Mouse (Mus musculus) MEL (cell line): ENCODE results near the gene Kalrn. TPM values are rescaled to one million over a fixed set of nuclear protein-coding genes. Genes with fewer than 3 reads are reported as not detected.

Source experiments
- DNase-seq: peaks from one replicate; pipeline ENCODE4 v3.0.0; 2011; ENCODE audit warnings: low read depth, low spot score
- H3K27ac ChIP-seq: 2 replicates; pipeline ENCODE4 v1.5.1; 2012; ENCODE audit warnings: low read depth, mild to moderate bottlenecking, control low read depth, low read length, moderate library complexity; ENCODE audit not compliant: control insufficient read depth
- H3K27me3 ChIP-seq, 2 experiments: fragments of 150-350 bp in 1 of 2; sonication (generic) in 1 of 2; 2 replicates each; pipeline ENCODE4 v1.6.1; 2012; ENCODE audit warnings: low read length in 2 of 2, mild to moderate bottlenecking in 2 of 2, improper control_type of control experiment in 1 of 2, moderate library complexity in 1 of 2; ENCODE audit not compliant: insufficient read depth in 2 of 2, control insufficient read depth in 1 of 2
- H3K36me3 ChIP-seq, 2 experiments: 2 replicates each; pipeline ENCODE4 v1.6.1; 2012 to 2014; ENCODE audit warnings: low read length in 2 of 2, improper control_type of control experiment in 1 of 2, inconsistent platforms in 1 of 2, mild to moderate bottlenecking in 1 of 2; ENCODE audit not compliant: insufficient read depth in 2 of 2, control insufficient read depth in 1 of 2
- H3K4me1 ChIP-seq, 2 experiments: fragments of 150-350 bp in 1 of 2; sonication (generic) in 1 of 2; 2 replicates each; pipeline ENCODE4 v1.6.1; 2012; ENCODE audit warnings: low read length in 2 of 2, improper control_type of control experiment in 1 of 2, mild to moderate bottlenecking in 1 of 2; ENCODE audit not compliant: insufficient read depth in 2 of 2, control insufficient read depth in 1 of 2
- H3K4me3 ChIP-seq, 2 experiments: fragments of 150-350 bp in 1 of 2; sonication (generic) in 1 of 2; 2 replicates each; pipeline ENCODE4 v1.5.1; 2012; ENCODE audit warnings: low read depth in 2 of 2, low read length in 2 of 2, mild to moderate bottlenecking in 2 of 2, moderate library complexity in 2 of 2, control low read depth in 1 of 2, improper control_type of control experiment in 1 of 2; ENCODE audit not compliant: control insufficient read depth in 1 of 2, insufficient read depth in 1 of 2
- H3K79me2 ChIP-seq: 2 replicates; pipeline ENCODE4 v1.6.1; 2012; ENCODE audit warnings: mild to moderate bottlenecking, low read length, moderate library complexity; ENCODE audit not compliant: control insufficient read depth, poor library complexity, insufficient read depth
- H3K9ac ChIP-seq: 2 replicates; pipeline ENCODE4 v1.6.1; 2012; ENCODE audit warnings: low read depth, mild to moderate bottlenecking, control low read depth, low read length, moderate library complexity; ENCODE audit not compliant: control insufficient read depth, poor library complexity, severe bottlenecking
- H3K9me3 ChIP-seq: fragments of 150-350 bp; sonication (generic); replicated peaks from 2 replicates; pipeline ENCODE4 v1.6.1; 2012; ENCODE audit warnings: mild to moderate bottlenecking, low read length, improper control_type of control experiment, moderate library complexity; ENCODE audit not compliant: insufficient read depth
- CHD2 ChIP-seq: IDR thresholded peaks from 2 replicates; pipeline ENCODE4 v1.6.1; 2011; ENCODE audit warnings: low read length, improper control_type of control experiment
- E2F4 ChIP-seq: IDR thresholded peaks from 2 replicates; pipeline ENCODE4 v1.6.1; 2011; ENCODE audit warnings: low read depth, low read length, improper control_type of control experiment, borderline replicate concordance
- EP300 ChIP-seq, 2 experiments: IDR thresholded peaks; 2 replicates each; pipeline ENCODE4 v1.6.1; 2011; ENCODE audit warnings: improper control_type of control experiment in 2 of 2, low read length in 2 of 2, low read depth in 1 of 2, mild to moderate bottlenecking in 1 of 2
- GATA1 ChIP-seq: IDR thresholded peaks from 2 replicates; pipeline ENCODE4 v1.6.1; 2011; ENCODE audit warnings: low read depth, low read length, improper control_type of control experiment
- MEF2A ChIP-seq: IDR thresholded peaks from 2 replicates; pipeline ENCODE4 v1.6.1; 2014; ENCODE audit warnings: low read depth, mild to moderate bottlenecking, inconsistent platforms, low read length, improper control_type of control experiment; ENCODE audit not compliant: poor library complexity, insufficient replicate concordance, severe bottlenecking; ENCODE audit errors: extremely low read depth
- NRF1 ChIP-seq: IDR thresholded peaks from 2 replicates; pipeline ENCODE4 v1.6.1; 2014; ENCODE audit warnings: low read depth, mild to moderate bottlenecking, inconsistent platforms, low read length, improper control_type of control experiment, moderate library complexity; ENCODE audit not compliant: poor library complexity, insufficient read depth, severe bottlenecking
- POLR2AphosphoS2 ChIP-seq: IDR thresholded peaks from 2 replicates; pipeline ENCODE4 v1.6.1; 2011; ENCODE audit warnings: low read length, improper control_type of control experiment
- POLR2AphosphoS5 ChIP-seq: IDR thresholded peaks from 2 replicates; pipeline ENCODE4 v1.6.1; 2012; ENCODE audit warnings: low read depth, borderline replicate concordance, mild to moderate bottlenecking, inconsistent platforms, low read length, moderate library complexity, mixed read lengths
- RCOR1 ChIP-seq: IDR thresholded peaks from 2 replicates; pipeline ENCODE4 v1.6.1; 2012; ENCODE audit warnings: low read depth, mild to moderate bottlenecking, inconsistent platforms, low read length, improper control_type of control experiment
- TAL1 ChIP-seq: IDR thresholded peaks from 2 replicates; pipeline ENCODE4 v1.6.1; 2012; ENCODE audit warnings: mild to moderate bottlenecking, inconsistent platforms, low read length, moderate library complexity, mixed read lengths
- TCF12 ChIP-seq: IDR thresholded peaks from 2 replicates; pipeline ENCODE4 v1.6.1; 2014; ENCODE audit warnings: low read depth, mild to moderate bottlenecking, inconsistent platforms, low read length, improper control_type of control experiment, moderate library complexity
- UBTF ChIP-seq: IDR thresholded peaks from 2 replicates; pipeline ENCODE4 v1.6.1; 2012; ENCODE audit warnings: low read depth, mild to moderate bottlenecking, inconsistent platforms, low read length, improper control_type of control experiment, moderate library complexity, borderline replicate concordance; ENCODE audit not compliant: insufficient read depth
- ZC3H11A ChIP-seq: IDR thresholded peaks from 2 replicates; pipeline ENCODE4 v1.6.1; 2012; ENCODE audit warnings: low read depth, mild to moderate bottlenecking, inconsistent platforms, low read length, improper control_type of control experiment
- ZKSCAN1 ChIP-seq: IDR thresholded peaks from 2 replicates; pipeline ENCODE4 v1.6.1; 2012; ENCODE audit warnings: low read depth, mild to moderate bottlenecking, inconsistent platforms, low read length, improper control_type of control experiment, moderate library complexity
- polyA plus RNA-seq, 2 experiments: library from polyadenylated mRNA; stranded (reverse) in 1 of 2; unstranded in 1 of 2; fragments of >175 nt in 1 of 2; fragments of >200 nt in 1 of 2; gene quantifications; 2 replicates each; pipeline versions ENCODE4 v1.2.1 to v1.2.4; 2012; ENCODE audit warnings: low replicate concordance in 2 of 2, low read depth in 1 of 2; ENCODE audit not compliant: insufficient read length in 2 of 2, insufficient read depth in 1 of 2, missing spikeins in 1 of 2
- total RNA-seq: library from RNA; depleted of rRNA; stranded (reverse); fragments of 300-350 nt; gene quantifications from 2 replicates; pipeline ENCODE4 v1.2.3, GENCODE M21; 2012

The Kalrn gene
- total and polyA plus RNA-seq, 3 experiments: 10.4 to 11.8 TPM; not detected in 1

- Histone ChIP-seq H3K27me3 (peaks cover 0 to 2% of the 10 kb centered on the region in 2 experiments; a peak in 1 of 4 replicates), H3K4me1 (peaks cover 0 to 20% of the 10 kb centered on the region in 2 experiments; a peak in 2 of 4 replicates), H3K4me3 (no peak overlapping the region), H3K27ac (no peak overlapping the region), H3K79me2 (no peaks in the 10 kb centered on the region), H3K9me3 (no peaks in the 10 kb centered on the region), H3K36me3 (peaks cover 0 to 4% of the 10 kb centered on the region in 2 experiments; a peak in 2 of 4 replicates), H3K9ac (no peak overlapping the region)
- TF ChIP-seq TCF12 (0 out of 2 replicates have a peak, but pooled peaks have one; percentile 19), GATA1 (peak; percentile 14; the same call in 1 of the 2 replicates), TAL1 (peak; percentile 37), NRF1 (no peak), EP300 (IDR thresholded peaks at IDR 0.05; ENCODE audit: low read depth in 1 of 2, low read length in 2 of 2) (0 out of 4 replicates have a peak, but pooled peaks of 1 of the 2 experiments have one; percentile 14)
- DNase-seq: peak; percentile 34
These were observed 632.0 kb downstream of the Kalrn start for GRCm38 (mm10) chr16:33941271-33941781.

- Histone ChIP-seq H3K79me2 (no peaks in the 10 kb centered on the region), H3K9me3 (no peaks in the 10 kb centered on the region), H3K36me3 (peaks cover 0 to 4% of the 10 kb centered on the region in 2 experiments; a peak in 2 of 4 replicates), H3K4me1 (peaks cover 0 to 20% of the 10 kb centered on the region in 2 experiments; a peak in 2 of 4 replicates), H3K4me3 (no peak overlapping the region), H3K9ac (no peak overlapping the region), H3K27me3 (peaks cover 0 to 2% of the 10 kb centered on the region in 2 experiments; a peak in 1 of 4 replicates), H3K27ac (no peak overlapping the region)
- TF ChIP-seq UBTF (no peak), ZKSCAN1 (no peak), CHD2 (no peak), MEF2A (no peak), RCOR1 (no peak), ZC3H11A (no peak), POLR2AphosphoS5 (no peak), E2F4 (no peak), POLR2AphosphoS2 (no peak)
- DNase-seq: no peak
These were observed 633.2 kb downstream of the Kalrn start for GRCm38 (mm10) chr16:33940095-33940494.
